Comparison of ENCODE assay signal across 7 mouse cellular contexts in the genomic region with DNA sequence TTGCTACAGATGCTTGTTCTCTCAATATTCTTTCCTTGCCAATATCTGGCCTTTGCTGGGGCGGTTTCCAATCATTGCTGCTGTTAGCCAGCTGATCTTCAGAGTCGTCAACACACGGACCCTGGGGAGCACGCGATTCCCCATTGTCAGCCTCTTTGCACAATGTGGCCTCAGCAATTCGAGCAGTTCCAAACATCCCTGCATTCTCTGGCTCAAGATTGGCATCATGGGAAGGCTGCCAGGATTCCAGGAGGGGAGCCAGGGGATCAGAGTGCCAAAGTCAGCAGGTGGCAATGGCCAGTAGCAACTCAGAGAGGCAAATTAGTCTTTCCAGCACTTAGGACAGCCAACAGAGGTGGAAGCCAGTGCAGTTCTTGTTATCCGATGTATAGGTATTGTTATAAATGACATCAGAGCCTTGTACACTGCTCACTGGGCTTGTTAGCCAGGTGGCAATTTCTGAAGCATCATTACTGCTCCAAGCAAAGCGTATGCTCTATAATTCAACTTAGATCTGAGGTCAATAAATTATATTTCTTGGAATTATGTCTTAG.
DNase-seq lines count a peak whose midpoint lies in the region; ATAC-seq and TF ChIP-seq lines count a peak whose summit lies in the region.

No protein-coding gene starts in this region.

- no peaks in the 10 kb centered on the region for H3K9me3 ChIP-seq in liver, postnatal 0 days (ENCODE audit: low read length)
- no peaks in the 10 kb centered on the region for H3K9me3 ChIP-seq in stomach, postnatal 0 days (ENCODE audit: control insufficient read depth, low read length)

- H3K79me2 ChIP-seq in liver, adult 2 months (ENCODE audit: control insufficient read depth, insufficient read depth, low read length): no peaks in the 10 kb centered on the region

- no peak for TF ChIP-seq CTCF in liver, adult 2 months (IDR thresholded peaks at IDR 0.05; ENCODE audit: low read depth, low read length)
- TF ChIP-seq CTCF in liver, postnatal 0 days (IDR thresholded peaks at IDR 0.05; ENCODE audit: low read depth): no peak
- TF ChIP-seq CTCF in stomach, postnatal 0 days (IDR thresholded peaks at IDR 0.05; ENCODE audit: low read depth): no peak

- WGBS in liver, adult 2 months: 34% methylated on average over 8 of the region's 8 CpGs
- 61% methylated on average over 8 of the region's 8 CpGs for WGBS in liver, postnatal 0 days (ENCODE audit: insufficient replicate concordance)
- WGBS in stomach, postnatal 0 days: 49% methylated on average over 8 of the region's 8 CpGs

- H3K9ac ChIP-seq in liver, adult 2 months (ENCODE audit: low read depth, low read length): no peak overlapping the region
- H3K9ac ChIP-seq in liver, postnatal 0 days (replicated peaks): no peak overlapping the region
- H3K9ac ChIP-seq in stomach, postnatal 0 days (ENCODE audit: low read length): no peak overlapping the region

- H3K27me3 ChIP-seq in liver, adult 2 months (ENCODE audit: control insufficient read depth, insufficient read depth, low read length): no peaks in the 10 kb centered on the region
- no peaks in the 10 kb centered on the region for H3K27me3 ChIP-seq in liver, postnatal 0 days (ENCODE audit: insufficient read depth, low read length)
- no peaks in the 10 kb centered on the region for H3K27me3 ChIP-seq in stomach, postnatal 0 days (ENCODE audit: control insufficient read depth, insufficient read depth, low read length)

- no peaks in the 10 kb centered on the region for H3K4me1 ChIP-seq in liver, adult 2 months (ENCODE audit: control insufficient read depth, insufficient read depth, low read length)
- no peaks in the 10 kb centered on the region for H3K4me1 ChIP-seq in liver, postnatal 0 days (ENCODE audit: insufficient read depth)
- no peaks in the 10 kb centered on the region for H3K4me1 ChIP-seq in stomach, postnatal 0 days (replicated peaks; ENCODE audit: control insufficient read depth, insufficient read depth)

- no peak overlapping the region for H3K4me3 ChIP-seq in liver, adult 2 months (ENCODE audit: insufficient read depth, low read depth, low read length)
- H3K4me3 ChIP-seq in liver, postnatal 0 days (ENCODE audit: low read depth, low read length): no peak overlapping the region
- no peak overlapping the region for H3K4me3 ChIP-seq in stomach, postnatal 0 days (ENCODE audit: low read depth, low read length)

- no peak for TF ChIP-seq EP300 in liver, postnatal 0 days (IDR thresholded peaks at IDR 0.05; ENCODE audit: low read depth)
- no peak for TF ChIP-seq EP300 in stomach, postnatal 0 days (optimal IDR thresholded peaks at IDR 0.05)

- no peak overlapping the region for H3K27ac ChIP-seq in liver, adult 2 months (replicated peaks; ENCODE audit: insufficient read depth, low read depth, low read length)
- no peak overlapping the region for H3K27ac ChIP-seq in liver, postnatal 0 days (ENCODE audit: low read depth)
- no peak overlapping the region for H3K27ac ChIP-seq in stomach, postnatal 0 days (replicated peaks)

- H3K36me3 ChIP-seq in liver, adult 2 months (ENCODE audit: control insufficient read depth, insufficient read depth, low read length): no peaks in the 10 kb centered on the region
- H3K36me3 ChIP-seq in liver, postnatal 0 days (replicated peaks; ENCODE audit: insufficient read depth, low read length): no peaks in the 10 kb centered on the region
- no peaks in the 10 kb centered on the region for H3K36me3 ChIP-seq in stomach, postnatal 0 days (ENCODE audit: control insufficient read depth, insufficient read depth, low read length)

- DNase-seq in liver, adult 2 months (ENCODE audit: extremely low read depth, low read depth, low spot score): peak; percentile 36
- no peak for DNase-seq in liver
- peak; percentile 29 for DNase-seq in cerebellum, adult 11-12 months
- DNase-seq in gastrocnemius, adult 8-10 months (ENCODE audit: low spot score in 2 of 2): peak; percentile 75 to 81
- peak; percentile 69 to 70 for DNase-seq in layer of hippocampus, postnatal 10 days (ENCODE audit: low spot score in 2 of 2)
- DNase-seq in liver, postnatal 0 days: no peak
- no peak for DNase-seq in stomach, postnatal 0 days (ENCODE audit: low spot score)

- ATAC-seq in liver, postnatal 0 days: no peak
- ATAC-seq in stomach, postnatal 0 days (ENCODE audit: low FRiP score, low TSS enrichment): no peak

- TF ChIP-seq POLR2A in liver, adult 2 months (IDR thresholded peaks at IDR 0.05; ENCODE audit: extremely low read depth, insufficient read depth, low read length): no peak

- no peak overlapping the region for H3K4me2 ChIP-seq in liver, postnatal 0 days (ENCODE audit: low read depth, low read length)
- no peak overlapping the region for H3K4me2 ChIP-seq in stomach, postnatal 0 days (replicated peaks; ENCODE audit: low read depth)

Comparison
In these comparisons a context has a peak if more than half of its experiments do, and no peak if none do; other contexts are left out.
1. DNase-seq: peak in liver, adult 2 months (single experiment), cerebellum, adult 11-12 months (single experiment), gastrocnemius, adult 8-10 months (2 of 2) and layer of hippocampus, postnatal 10 days (2 of 2); none in liver (single experiment), liver, postnatal 0 days (single experiment) and stomach, postnatal 0 days (single experiment).